Mouse (Mus musculus) adrenal gland, adult 2 months (tissue): ENCODE results near the gene Ttll8. TPM values are rescaled to one million over a fixed set of nuclear protein-coding genes. Genes with fewer than 3 reads are reported as not detected.

ENCODE experiments used
- DNase-seq: peaks from one replicate; pipeline ENCODE4 v3.0.0; 2021
- polyA plus RNA-seq: library from polyadenylated mRNA; depleted of rRNA; stranded (reverse); fragments of >200 nt; gene quantifications from 2 replicates; pipeline ENCODE4 v1.2.3, GENCODE M21; 2012
- total RNA-seq, 2 experiments: library from RNA; stranded (reverse); gene quantifications; 2 replicates each; pipeline ENCODE4 v1.2.3; 2021

Gene Ttll8
- total and polyA plus RNA-seq, 3 experiments: 0.17 TPM; not detected in 2

GRCm38 (mm10) chr15:88860781-88861180 is 93.4 kb downstream of the Ttll8 start:
- DNase-seq: no peak

GRCm38 (mm10) chr15:88859206-88859970 is 94.8 kb downstream of the Ttll8 start:
- DNase-seq: no peak

- no peak for DNase-seq
Measured at GRCm38 (mm10) chr15:88858707-88859106, 95.5 kb downstream of the Ttll8 start.

DNA sequence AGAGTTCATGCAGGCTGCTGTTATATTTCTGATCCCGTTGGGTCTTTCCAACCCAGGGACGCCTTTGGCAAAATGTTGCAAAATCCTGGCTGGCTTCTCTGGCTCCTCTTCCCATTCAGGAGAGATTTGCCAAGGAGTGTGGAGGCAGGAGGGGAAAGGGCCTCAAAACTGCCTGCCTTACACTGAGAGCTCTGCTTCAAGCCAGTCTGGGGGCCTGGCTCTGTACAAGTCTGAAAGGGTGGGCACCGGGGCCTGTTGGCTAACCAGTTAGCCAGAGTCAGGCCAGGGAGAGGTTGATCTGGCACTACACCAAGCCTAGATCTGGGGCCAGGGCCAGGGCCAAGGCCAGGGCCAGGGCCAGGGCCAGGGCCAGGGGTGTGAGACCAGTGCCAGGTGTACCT is 96.1 kb downstream of the Ttll8 start:
- peak; percentile 77 for DNase-seq

DNA sequence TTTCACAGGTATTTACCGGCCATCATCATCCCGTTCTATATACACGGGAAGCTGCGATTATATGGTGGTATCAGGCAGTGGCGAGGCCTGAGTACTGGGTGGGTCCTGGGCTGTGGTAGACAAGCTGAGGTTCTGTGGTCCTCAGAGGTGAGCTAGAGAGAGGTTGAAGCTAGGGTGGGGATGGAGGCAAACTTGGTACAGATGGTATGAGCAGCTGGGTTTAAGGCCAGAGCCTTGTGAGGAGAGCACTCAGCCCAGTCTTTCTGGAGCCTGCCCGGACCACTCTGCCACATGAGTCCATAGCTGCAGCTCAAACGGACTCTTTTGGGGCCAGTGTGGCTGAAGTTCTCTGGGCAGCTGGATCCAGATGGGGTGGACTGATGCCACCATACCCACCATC is 96.9 kb downstream of the Ttll8 start:
- DNase-seq: no peak

GRCm38 (mm10) chr15:88856613-88857012 is 97.6 kb downstream of the Ttll8 start:
- DNase-seq: no peak

DNA sequence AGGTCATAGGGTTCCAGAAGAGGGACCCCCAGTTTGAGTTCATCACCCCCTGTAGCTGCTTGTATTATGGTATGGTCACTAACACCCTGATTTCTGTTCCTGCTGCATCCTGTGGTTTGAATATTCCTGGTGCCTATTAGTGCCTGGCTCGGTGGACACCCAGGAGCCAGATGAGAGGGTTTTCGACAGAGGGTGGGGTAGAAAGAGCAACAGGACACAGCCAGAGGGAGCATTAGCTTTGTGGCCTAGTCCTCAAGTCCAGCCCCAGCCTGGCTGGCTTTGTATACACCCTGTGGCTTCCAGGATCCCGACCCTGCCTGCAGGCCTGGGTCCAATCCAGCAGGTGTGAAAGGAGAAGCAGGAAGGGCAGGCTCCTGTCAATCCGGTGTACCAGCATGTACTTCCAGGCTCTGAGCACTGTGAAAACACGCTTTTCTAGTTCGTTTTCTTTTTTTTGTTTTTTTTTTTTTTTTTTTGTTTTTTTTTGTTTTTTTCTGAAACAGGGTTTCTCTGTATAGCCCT is 98.3 kb downstream of the Ttll8 start:
- DNase-seq: no peak

GRCm38 (mm10) chr15:88854969-88855830 is 99.0 kb downstream of the Ttll8 start:
- DNase-seq: no peak

- peak; percentile 48 for DNase-seq
Measured at GRCm38 (mm10) chr15:88854119-88854968, 99.9 kb downstream of the Ttll8 start.

DNA sequence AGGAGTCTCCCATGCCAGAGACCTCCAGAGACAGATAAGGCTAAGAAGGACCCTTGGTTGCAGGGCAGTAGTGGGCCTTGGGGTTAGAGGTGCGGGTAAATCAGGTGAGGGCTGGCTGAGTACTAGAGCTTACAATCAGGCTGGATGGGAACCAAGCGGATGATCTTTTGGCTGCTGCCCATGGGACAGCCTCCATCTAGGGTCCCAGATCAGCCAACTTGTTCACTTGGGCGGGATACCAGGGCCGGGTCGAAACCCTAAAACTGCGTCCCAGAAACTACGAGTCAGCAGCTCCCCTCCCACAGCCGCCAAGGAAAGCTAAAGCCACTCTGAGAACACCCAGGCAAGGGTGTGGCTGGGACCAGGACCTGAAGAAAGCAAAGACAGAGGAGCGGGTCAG is 101.1 kb downstream of the Ttll8 start:
- no peak for DNase-seq

GRCm38 (mm10) chr15:88851507-88852149 is 102.6 kb downstream of the Ttll8 start:
- no peak for DNase-seq

- DNase-seq: no peak
Measured at GRCm38 (mm10) chr15:88851076-88851475, 103.1 kb downstream of the Ttll8 start.

DNA sequence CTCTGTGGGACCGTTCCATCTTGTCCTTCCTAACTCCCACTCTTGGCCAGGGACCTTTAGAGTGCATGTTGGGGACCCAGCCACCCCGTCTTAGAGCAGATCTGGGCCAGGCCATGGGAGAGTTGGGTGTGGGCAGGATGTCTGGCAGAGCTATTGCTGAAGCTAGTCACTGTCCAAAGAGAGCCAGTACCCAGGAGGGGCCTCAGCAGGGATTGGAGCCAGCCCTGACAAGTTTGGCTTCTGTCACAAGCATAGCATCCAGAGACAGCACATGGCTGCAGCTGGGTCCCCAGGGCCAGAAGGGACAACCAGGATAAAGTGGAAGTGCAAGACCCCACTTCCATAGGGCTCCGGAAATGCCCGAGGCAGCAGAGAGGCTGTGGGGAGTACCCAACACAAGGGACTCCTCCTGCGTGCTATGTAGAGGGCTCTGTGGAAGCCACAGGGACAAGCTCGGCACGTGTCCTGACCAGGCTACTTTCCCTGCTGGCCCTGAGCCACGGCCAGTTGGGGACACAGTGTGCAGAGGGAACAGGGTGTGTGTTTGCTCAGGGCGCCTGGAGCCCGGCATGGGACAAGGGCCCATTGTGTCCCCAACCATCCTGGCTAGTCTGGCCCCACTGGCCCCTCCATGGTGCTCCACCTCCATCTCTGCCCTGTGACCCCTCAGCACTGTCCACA is 103.9 kb downstream of the Ttll8 start:
- DNase-seq: peak; percentile 88

GRCm38 (mm10) chr15:88849621-88850020 is 104.6 kb downstream of the Ttll8 start:
- no peak for DNase-seq

DNA sequence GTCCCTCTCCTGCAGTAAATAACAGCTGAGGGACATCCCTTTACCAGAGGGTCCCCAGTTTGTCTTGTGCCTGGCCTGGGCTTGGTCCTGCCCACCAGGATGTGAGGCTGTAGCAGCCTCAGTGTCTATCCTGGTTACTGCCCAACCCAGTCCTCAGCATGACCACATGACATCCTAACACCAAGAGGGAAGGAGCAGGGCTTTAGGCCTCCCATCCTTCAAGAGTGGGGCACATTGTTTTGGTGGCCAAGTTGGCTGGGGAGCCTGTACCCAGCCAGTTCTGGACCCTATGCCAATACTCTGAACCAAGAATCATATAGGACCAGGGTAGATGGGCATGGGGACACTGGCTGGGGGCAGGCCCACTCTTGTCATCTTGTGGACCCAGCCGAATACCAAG is 105.6 kb downstream of the Ttll8 start:
- DNase-seq: no peak

- DNase-seq: no peak
Measured at GRCm38 (mm10) chr15:88844966-88845365, 109.3 kb downstream of the Ttll8 start.

DNA sequence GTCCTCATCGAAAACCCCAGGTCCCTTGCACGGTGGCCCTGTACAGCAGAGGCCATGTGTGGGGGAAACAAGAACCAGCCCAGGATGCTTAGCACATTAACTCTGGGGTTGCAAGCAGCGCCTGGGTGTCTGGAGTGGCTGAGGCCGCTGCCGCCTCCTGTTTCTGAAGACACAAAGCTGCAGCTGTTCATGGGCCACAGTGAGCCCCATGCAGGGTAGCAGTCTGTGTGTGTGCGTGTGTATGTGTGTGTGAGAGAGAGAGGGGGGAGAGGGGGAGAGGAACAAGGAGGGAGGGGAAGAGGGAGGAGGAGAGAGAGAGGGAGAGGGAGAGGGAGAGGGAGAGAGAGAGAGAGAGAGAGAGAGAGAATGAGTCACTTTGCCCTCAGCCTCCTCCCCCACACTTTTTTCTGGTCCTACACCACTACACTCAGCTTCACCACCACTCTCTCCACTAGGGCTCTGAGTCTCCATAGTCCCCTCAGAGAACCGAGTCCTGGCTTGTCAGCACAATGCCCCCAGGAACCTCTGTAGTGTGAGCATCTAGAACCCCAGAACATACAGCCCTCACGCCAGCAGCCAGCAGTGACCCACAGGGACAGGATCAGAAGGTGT is 110.6 kb downstream of the Ttll8 start:
- no peak for DNase-seq

GRCm38 (mm10) chr15:88842300-88842673 is 111.9 kb downstream of the Ttll8 start:
- DNase-seq: no peak

DNA sequence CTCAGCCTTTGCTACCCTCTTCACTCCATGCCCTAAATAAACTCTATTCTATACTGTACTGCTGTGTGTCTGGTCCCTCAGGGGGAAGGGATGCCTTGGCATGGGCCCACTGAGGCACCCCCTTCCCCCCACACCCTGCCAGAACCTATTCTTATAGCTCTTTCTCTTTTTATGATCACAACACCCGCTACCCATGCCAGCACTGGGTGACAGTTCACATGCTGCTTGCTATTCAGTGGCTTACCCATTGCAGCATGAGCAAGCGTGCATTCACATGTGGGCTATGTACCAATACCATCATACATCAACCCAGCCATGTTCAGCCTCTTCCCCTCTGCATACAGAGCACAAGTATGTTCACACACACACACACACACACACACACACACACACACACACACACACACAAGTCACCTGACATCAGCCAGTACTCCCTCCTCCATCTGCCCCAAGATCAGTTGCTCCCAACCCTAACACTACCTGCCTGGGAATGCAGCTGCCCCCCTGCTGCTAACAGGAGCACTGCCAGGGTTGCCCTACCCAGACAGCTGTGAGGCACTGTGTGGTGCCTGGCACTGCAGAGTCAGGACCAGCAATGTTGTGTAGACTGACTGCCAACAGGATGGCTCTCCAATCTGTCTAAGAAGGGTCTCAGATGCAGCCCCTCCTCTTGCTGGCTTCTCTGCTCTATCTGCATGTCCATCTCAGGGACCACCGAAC is 112.5 kb downstream of the Ttll8 start:
- DNase-seq: no peak

DNA sequence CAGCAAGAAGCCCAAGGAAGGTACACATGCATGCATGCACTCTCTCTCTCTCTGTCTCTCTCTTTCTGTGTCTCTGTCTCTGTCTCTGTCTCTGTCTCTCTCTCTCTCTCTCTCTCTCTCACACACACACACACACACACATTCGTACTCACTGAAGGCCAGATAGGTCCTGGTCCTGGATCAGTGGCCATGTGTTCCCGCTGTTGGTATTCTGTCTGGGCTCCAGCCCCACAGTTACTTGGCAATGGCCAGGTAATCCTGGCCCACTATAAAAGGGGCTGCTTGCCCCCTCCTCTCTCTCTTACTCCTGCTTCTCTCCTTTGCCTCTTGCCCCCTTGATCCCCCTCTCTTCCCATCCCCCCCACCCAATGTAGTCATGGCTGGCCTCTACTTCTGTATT is 113.1 kb downstream of the Ttll8 start:
- DNase-seq: no peak
